24 mouse cellular contexts compared by ENCODE assay signal in genomic region chr15:96213541-96214312, GRCm38 (mm10).
"Had no signal": no experiment of that assay in that cellular context is flagged by ENCODE, and none has a peak within 500 bp of the region (broad histone marks: within the 10 kb centered on the region; RNA-seq: fewer than 3 reads in every experiment).

No protein-coding gene starts in this region.

- DNase-seq: kidney, postnatal 10 days; kidney, postnatal 36 days; layer of hippocampus, postnatal 36 days; liver, postnatal 0 days; lung, embryonic 14.5 days; right cerebral cortex, adult 18-20 months; right cerebral cortex, postnatal 14 days; right cerebral cortex, postnatal 4 days; thymus, adult 18-20 months; thymus, postnatal 36 days had no signal

- H3K4me1 ChIP-seq: kidney, embryonic 15.5 days; limb, embryonic 12.5 days; limb, embryonic 15.5 days; megakaryocyte, embryonic 14.5 days; midbrain, embryonic 10.5 days; midbrain, embryonic 13.5 days; neural tube, embryonic 13.5 days had no signal

- H3K27ac ChIP-seq: kidney, embryonic 15.5 days; left cerebral cortex, adult 2 months; limb, embryonic 12.5 days; limb, embryonic 15.5 days; liver, embryonic 14.5 days; macrophage; midbrain, embryonic 10.5 days; midbrain, embryonic 13.5 days; neural tube, embryonic 13.5 days; stomach, postnatal 0 days had no signal

- H3K27me3 ChIP-seq: kidney, embryonic 15.5 days; limb, embryonic 12.5 days; limb, embryonic 15.5 days; midbrain, embryonic 13.5 days; neural tube, embryonic 13.5 days had no signal

- H3K4me3 ChIP-seq: kidney, embryonic 15.5 days; left cerebral cortex, adult 2 months; limb, embryonic 12.5 days; limb, embryonic 15.5 days; megakaryocyte, embryonic 14.5 days; midbrain, embryonic 10.5 days; midbrain, embryonic 13.5 days; myocyte; neural tube, embryonic 13.5 days had no signal

- H3K9ac ChIP-seq: kidney, embryonic 15.5 days; limb, embryonic 12.5 days; limb, embryonic 15.5 days; liver, embryonic 14.5 days; liver, postnatal 0 days; lung, embryonic 14.5 days; midbrain, embryonic 13.5 days; neural tube, embryonic 13.5 days had no signal

- ATAC-seq: liver, postnatal 0 days; lung, postnatal 0 days; midbrain, embryonic 13.5 days; midbrain, embryonic 16.5 days had no signal

- H3K36me3 ChIP-seq: kidney, embryonic 15.5 days; limb, embryonic 12.5 days; limb, embryonic 15.5 days; midbrain, embryonic 10.5 days; midbrain, embryonic 13.5 days; neural tube, embryonic 13.5 days had no signal

- H3K9me3 ChIP-seq: kidney, embryonic 15.5 days; limb, embryonic 12.5 days; limb, embryonic 15.5 days; midbrain, embryonic 10.5 days; midbrain, embryonic 13.5 days; neural tube, embryonic 13.5 days had no signal
